Mouse (Mus musculus) lung, embryonic 14.5 days (tissue): ENCODE measurements around the gene Macf1. TPM values are rescaled to one million over a fixed set of nuclear protein-coding genes. Genes with fewer than 3 reads are reported as not detected.

Source experiments
- ATAC-seq: fragments of 200-750 bp; cut with Nextera tagmentation; 2 replicates; pipeline ENCODE4 v1.8.0; 2017; ENCODE audit warnings: mild to moderate bottlenecking, moderate TSS enrichment, moderate library complexity; ENCODE audit not compliant: insufficient read depth
- DNase-seq: peaks from one replicate; pipeline ENCODE4 v3.0.0-alpha.2; 2015
- H3K27ac ChIP-seq: fragments of 300-500 bp; sonication (generic); 2 replicates; pipeline ENCODE4 v1.5.1; 2014; ENCODE audit warnings: low read depth, mild to moderate bottlenecking, moderate library complexity
- H3K27me3 ChIP-seq: fragments of 300-500 bp; sonication (generic); 2 replicates; pipeline ENCODE4 v1.6.1; 2014; ENCODE audit warnings: low read length, control low read depth; ENCODE audit not compliant: insufficient read depth
- H3K36me3 ChIP-seq: fragments of 300-500 bp; sonication (generic); 2 replicates; pipeline ENCODE4 v1.6.1; 2014; ENCODE audit warnings: control low read depth; ENCODE audit not compliant: insufficient read depth
- H3K4me1 ChIP-seq: fragments of 300-500 bp; sonication (generic); 2 replicates; pipeline ENCODE4 v1.6.1; 2014; ENCODE audit warnings: antibody characterized with exemption, control low read depth; ENCODE audit not compliant: insufficient read depth
- H3K4me2 ChIP-seq: fragments of 300-500 bp; sonication (generic); 2 replicates; pipeline ENCODE4 v1.6.1; 2014; ENCODE audit warnings: mild to moderate bottlenecking
- H3K4me3 ChIP-seq: fragments of 300-500 bp; sonication (generic); 2 replicates; pipeline ENCODE4 v1.5.1; 2014; ENCODE audit warnings: low read depth, low read length
- H3K9ac ChIP-seq: fragments of 300-500 bp; sonication (generic); 2 replicates; pipeline ENCODE4 v1.6.1; 2014
- H3K9me3 ChIP-seq: fragments of 300-500 bp; sonication (generic); 2 replicates; pipeline ENCODE4 v1.6.1; 2016; ENCODE audit warnings: low read depth, low read length, control low read depth
- CTCF ChIP-seq: IDR thresholded peaks from 2 replicates; pipeline ENCODE4 v1.5.1; 2016; ENCODE audit warnings: antibody characterized with exemption, low read depth
- WGBS: fragments of 180-500 bp; shearing (Covaris S2); extraction: QIAGEN DNeasy Blood & Tissue Kit; methylation state at CpG from one replicate; pipeline ENCODE4 v1.1.7; 2014; 5-methylcytosine and 5-hydroxymethylcytosine counted together
- polyA plus RNA-seq: library from polyadenylated mRNA; unstranded; fragments of >200 nt; fragmentation: Nextera tagmentation; extraction: Ambion mirVana; gene quantifications from 2 replicates; pipeline ENCODE4 v1.2.1, GENCODE M21; 2014

Gene Macf1
- 103 and 107 TPM in 2 replicates for polyA plus RNA-seq

DNA sequence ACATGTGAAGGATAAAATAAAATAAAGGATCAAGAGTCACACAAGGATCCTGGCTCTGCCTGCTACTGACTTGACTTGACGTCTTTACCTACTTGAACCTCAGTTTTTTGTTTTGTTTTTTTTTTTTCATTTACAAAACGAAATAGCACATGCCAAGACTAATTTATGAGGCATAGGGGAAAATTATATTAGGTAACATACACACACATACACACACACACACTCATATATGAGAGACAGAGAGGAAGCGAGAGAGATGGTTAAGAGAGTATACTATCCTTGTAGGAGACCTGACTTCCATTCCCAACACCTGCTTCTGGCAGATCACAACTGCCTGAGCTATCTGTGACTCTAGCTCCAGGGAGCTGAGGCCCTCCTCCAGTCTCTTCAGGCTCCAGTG, at the start of gene Macf1:
Macf1 (minus strand) TSS at position 101 of the 400 bp plus-strand sequence.
- 78% methylated on average over 3 of the region's 3 CpGs for WGBS
- Histone ChIP-seq H3K27ac (no peak within 1 kb of the TSS), H3K4me2 (no peak within 1 kb of the TSS), H3K9ac (no peak within 1 kb of the TSS), H3K4me3 (no peak within 1 kb of the TSS), H3K9me3 (no peaks in the 10 kb centered on the region), H3K27me3 (peaks cover 20% of the 10 kb centered on the region), H3K4me1 (no peaks in the 10 kb centered on the region), H3K36me3 (no peaks in the 10 kb centered on the region)
- ATAC-seq, result no peak
- no peak for DNase-seq
- TF ChIP-seq CTCF, result no peak

GRCm38 (mm10) chr4:123733532-123733931, 49.4 kb upstream of the Macf1 start:
- 90% methylated on average over 9 of the region's 9 CpGs for WGBS
- H3K4me3 ChIP-seq, result no peak overlapping the region
- no peak for TF ChIP-seq CTCF

GRCm38 (mm10) chr4:123732921-123733320, 48.8 kb upstream of the Macf1 start:
- no peak for ATAC-seq
- H3K9ac ChIP-seq, result no peak overlapping the region
- TF ChIP-seq CTCF, result no peak
- peaks cover 32% of the 10 kb centered on the region for H3K36me3 ChIP-seq
- H3K4me2 ChIP-seq, result no peak overlapping the region
- WGBS, result 74% methylated on average over 2 of the region's 2 CpGs
- no peak for DNase-seq
- no peaks in the 10 kb centered on the region for H3K4me1 ChIP-seq
- H3K27me3 ChIP-seq, result no peaks in the 10 kb centered on the region
- no peak overlapping the region for H3K4me3 ChIP-seq
- no peak overlapping the region for H3K27ac ChIP-seq
- H3K9me3 ChIP-seq, result no peaks in the 10 kb centered on the region

More at GRCm38 (mm10) chr4:123733532-123733931, 49.4 kb upstream of the Macf1 start:
- H3K9me3 ChIP-seq, result no peaks in the 10 kb centered on the region
- peaks cover 38% of the 10 kb centered on the region for H3K36me3 ChIP-seq
- no peak overlapping the region for H3K27ac ChIP-seq
- H3K4me2 ChIP-seq, result no peak overlapping the region
- ATAC-seq (no peak), DNase-seq (no peak)
- H3K4me1 ChIP-seq, result no peaks in the 10 kb centered on the region
- no peaks in the 10 kb centered on the region for H3K27me3 ChIP-seq
- H3K9ac ChIP-seq, result no peak overlapping the region

GRCm38 (mm10) chr4:123732163-123732910, 48.2 kb upstream of the Macf1 start:
- Histone ChIP-seq H3K4me3 (no peak overlapping the region), H3K4me1 (no peaks in the 10 kb centered on the region), H3K9ac (no peak overlapping the region), H3K27ac (no peak overlapping the region), H3K4me2 (no peak overlapping the region), H3K27me3 (no peaks in the 10 kb centered on the region), H3K9me3 (no peaks in the 10 kb centered on the region), H3K36me3 (peaks cover 28% of the 10 kb centered on the region; the same call in 1 of the 2 replicates)
- WGBS, result 89% methylated on average over 4 of the region's 4 CpGs
- DNase-seq (no peak), ATAC-seq (no peak)
- no peak for TF ChIP-seq CTCF

GRCm38 (mm10) chr4:123721761-123722160, 37.6 kb upstream of the Macf1 start:
- Histone ChIP-seq H3K36me3 (no peaks in the 10 kb centered on the region), H3K4me3 (no peak overlapping the region), H3K27me3 (no peaks in the 10 kb centered on the region), H3K27ac (no peak overlapping the region), H3K4me2 (no peak overlapping the region), H3K9ac (no peak overlapping the region), H3K4me1 (no peaks in the 10 kb centered on the region), H3K9me3 (no peaks in the 10 kb centered on the region)
- DNase-seq (no peak), ATAC-seq (no peak)
- TF ChIP-seq CTCF, result no peak
- 85% methylated on average over 4 of the region's 4 CpGs for WGBS

GRCm38 (mm10) chr4:123718434-123718780, 34.2 kb upstream of the Macf1 start:
- Histone ChIP-seq H3K4me3 (peak overlapping the region; percentile 73), H3K4me2 (peak overlapping the region; percentile 62), H3K4me1 (no peaks in the 10 kb centered on the region), H3K27ac (no peak overlapping the region), H3K36me3 (peaks cover 15% of the 10 kb centered on the region), H3K27me3 (no peaks in the 10 kb centered on the region), H3K9ac (peak overlapping the region; percentile 90), H3K9me3 (no peaks in the 10 kb centered on the region)
- 19% methylated on average over 7 of the region's 7 CpGs for WGBS
- TF ChIP-seq CTCF, result no peak
- ATAC-seq, result peak; percentile 15; the same call in 1 of the 2 replicates
- DNase-seq, result no peak

GRCm38 (mm10) chr4:123717574-123718433, 33.6 kb upstream of the Macf1 start, which contains the start of gene Ndufs5:
TSS of gene Ndufs5 (minus strand) at chr4:123718202.
- Histone ChIP-seq H3K4me2 (peak within 1 kb of the TSS; percentile 72), H3K27me3 (no peaks in the 10 kb centered on the region), H3K9me3 (no peaks in the 10 kb centered on the region), H3K4me1 (no peaks in the 10 kb centered on the region), H3K27ac (no peak within 1 kb of the TSS), H3K4me3 (peak within 1 kb of the TSS; percentile 73), H3K9ac (peak within 1 kb of the TSS; percentile 90), H3K36me3 (peaks cover 15% of the 10 kb centered on the region)
- DNase-seq, result peak; percentile 99
- WGBS, result under 1% methylated on average over 40 of the region's 40 CpGs
- ATAC-seq, result peak; percentile 98
- TF ChIP-seq CTCF, result no peak
